Mouse (Mus musculus) left cerebral cortex, adult 2 months (tissue): Measurements from ENCODE around the gene Pde3a. TPM values are rescaled to one million over a fixed set of nuclear protein-coding genes. Genes with fewer than 3 reads are reported as not detected.

Experiments used
- DNase-seq, 2 experiments: peaks; one replicate each; pipeline ENCODE4 v3.0.0; 2021 to 2022; ENCODE audit warnings: low spot score in 2 of 2, mixed read lengths in 1 of 2; ENCODE audit errors: extremely low spot score in 1 of 2
- H3K27ac ChIP-seq: fragments of 200-600 bp; 2 replicates; pipeline ENCODE4 v1.8.1; 2022
- H3K4me3 ChIP-seq: fragments of 200-600 bp; 2 replicates; pipeline ENCODE4 v1.8.1; 2022
- CTCF ChIP-seq: fragments of 200-600 bp; IDR thresholded peaks from 2 replicates; pipeline ENCODE4 v1.8.1; 2022; ENCODE audit warnings: antibody characterized with exemption, mild to moderate bottlenecking, moderate library complexity
- intact Hi-C: fragments of 180-260 bp; cut with DNase I; formaldehyde crosslinking; loops from one replicate; pipeline ENCODE4 v1.15.1; 2025
- long read RNA-seq, 2 experiments: library from polyadenylated mRNA; stranded (forward); transcript quantifications; one replicate each; pipeline ENCODE4 v2.0.0; 2021; ENCODE audit warnings: borderline mapping rate in 2 of 2
- total RNA-seq, 2 experiments: library from RNA; stranded (reverse); gene quantifications; 2 replicates each; pipeline ENCODE4 v1.2.3; 2021

Pde3a gene
- total RNA-seq = 1 to 10 TPM; 1.4 to 1.8 TPM
- long read RNA-seq, experiment 1, full-length matches to known transcripts = 1 of 2 reads
- long read RNA-seq, experiment 1, partial matches to known transcripts = 1 of 2 reads
- long read RNA-seq, experiment 1, other reads (novel, unspliced or antisense) = 0 of 2 reads
- long read RNA-seq, experiment 2, full-length matches to known transcripts = 1 of 1 reads
- long read RNA-seq, experiment 2, partial matches to known transcripts = 0 of 1 reads
- long read RNA-seq, experiment 2, other reads (novel, unspliced or antisense) = 0 of 1 reads

GRCm38 (mm10) chr6:141248691-141249584 lies at the start of gene Pde3a:
Pde3a (plus strand) TSS chr6:141249269.
- H3K4me3 ChIP-seq = peak within 1 kb of the TSS; percentile 56
- intact Hi-C loops = no loop called here
- H3K27ac ChIP-seq = no peak within 1 kb of the TSS
- no peak for TF ChIP-seq CTCF
- no peak for DNase-seq

GRCm38 (mm10) chr6:141200173-141200615 lies 48.9 kb upstream of the Pde3a start:
- no peak for DNase-seq
- no peak overlapping the region for H3K27ac ChIP-seq
- no peak overlapping the region for H3K4me3 ChIP-seq
- TF ChIP-seq CTCF = no peak
- intact Hi-C loops = no loop called here

- intact Hi-C loops = no loop called here
- no peak overlapping the region for H3K27ac ChIP-seq
- H3K4me3 ChIP-seq = no peak overlapping the region
- DNase-seq = no peak
- no peak for TF ChIP-seq CTCF
These were observed 41.5 kb upstream of the Pde3a start for GRCm38 (mm10) chr6:141207531-141207930.

- intact Hi-C loops = no loop called here
- DNase-seq = no peak
- Histone ChIP-seq H3K4me3 (no peak overlapping the region), H3K27ac (no peak overlapping the region)
- TF ChIP-seq CTCF = no peak
These were observed 40.7 kb upstream of the Pde3a start for GRCm38 (mm10) chr6:141208283-141208872.

- H3K4me3 ChIP-seq = no peak overlapping the region
- DNase-seq = no peak
- no peak overlapping the region for H3K27ac ChIP-seq
- TF ChIP-seq CTCF = no peak
- intact Hi-C loops = no loop called here
These were observed 39.0 kb upstream of the Pde3a start for GRCm38 (mm10) chr6:141210021-141210420.

- Histone ChIP-seq H3K27ac (no peak overlapping the region), H3K4me3 (no peak overlapping the region)
- DNase-seq = no peak
- intact Hi-C loops = no loop called here
- no peak for TF ChIP-seq CTCF
These were observed 28.0 kb upstream of the Pde3a start for GRCm38 (mm10) chr6:141221081-141221480.

GRCm38 (mm10) chr6:141226851-141227657 lies 22.0 kb upstream of the Pde3a start:
- no peak overlapping the region for H3K27ac ChIP-seq
- no peak overlapping the region for H3K4me3 ChIP-seq
- DNase-seq = no peak
- intact Hi-C loops = no loop called here
- no peak for TF ChIP-seq CTCF

GRCm38 (mm10) chr6:141227658-141228005 lies 21.4 kb upstream of the Pde3a start:
- no peak for TF ChIP-seq CTCF
- DNase-seq = no peak
- no peak overlapping the region for H3K4me3 ChIP-seq
- no peak overlapping the region for H3K27ac ChIP-seq
- intact Hi-C loops = no loop called here

GRCm38 (mm10) chr6:141232756-141233382 lies 16.2 kb upstream of the Pde3a start:
- H3K4me3 ChIP-seq = no peak overlapping the region
- intact Hi-C loops = no loop called here
- DNase-seq = no peak
- TF ChIP-seq CTCF = no peak
- no peak overlapping the region for H3K27ac ChIP-seq

GRCm38 (mm10) chr6:141241809-141242208 lies 7.3 kb upstream of the Pde3a start:
- Histone ChIP-seq H3K27ac (no peak overlapping the region), H3K4me3 (no peak overlapping the region)
- intact Hi-C loops = no loop called here
- no peak for TF ChIP-seq CTCF
- no peak for DNase-seq

- intact Hi-C loops = no loop called here
- no peak for DNase-seq
- H3K27ac ChIP-seq = no peak overlapping the region
- TF ChIP-seq CTCF = no peak
- no peak overlapping the region for H3K4me3 ChIP-seq
These were observed 4.0 kb upstream of the Pde3a start for GRCm38 (mm10) chr6:141245089-141245488.
